Mouse (Mus musculus): ENCODE results near the gene Rangrf.
"Not testable (repeated sequence)": the region's sequence is repeated elsewhere in the genome, so short reads cannot be mapped to it uniquely, and the experiment has no call there.

The Rangrf gene

GRCm38 (mm10) chr11:68975601-68976000 lies 616 bp upstream of the Rangrf start:
- DNase-seq: no peak

- DNase-seq: no peak
Measured at GRCm38 (mm10) chr11:68974059-68974450, 930 bp downstream of the Rangrf start.

GRCm38 (mm10) chr11:68973250-68974058 lies 1.5 kb downstream of the Rangrf start:
- peak; percentile 87 to 91 for DNase-seq

GRCm38 (mm10) chr11:68970232-68970631 lies 4.8 kb downstream of the Rangrf start:
- peak; percentile 54 to 69 for DNase-seq

- DNase-seq: no peak
Measured at GRCm38 (mm10) chr11:68968752-68969151, 6.2 kb downstream of the Rangrf start.

- DNase-seq: peak; percentile 94 to 95
Measured at GRCm38 (mm10) chr11:68967337-68968282, 7.4 kb downstream of the Rangrf start, which contains the start of gene Slc25a35. Gene Slc25a35 (plus strand): TSS chr11:68968131.

- DNase-seq: no peak
Measured at GRCm38 (mm10) chr11:68966554-68966953, 8.4 kb downstream of the Rangrf start.

GRCm38 (mm10) chr11:68965845-68966244 lies 9.1 kb downstream of the Rangrf start:
- DNase-seq: peak; percentile 43 to 72

- no peak for DNase-seq
Measured at GRCm38 (mm10) chr11:68965050-68965449, 9.9 kb downstream of the Rangrf start.

GRCm38 (mm10) chr11:68963405-68963804 lies 11.6 kb downstream of the Rangrf start:
- no peak for DNase-seq

- DNase-seq: not testable (repeated sequence)
Measured at GRCm38 (mm10) chr11:68962159-68962558, 12.8 kb downstream of the Rangrf start.

GRCm38 (mm10) chr11:68961596-68961995 lies 13.4 kb downstream of the Rangrf start:
- DNase-seq: no peak

- no peak for DNase-seq
Measured at GRCm38 (mm10) chr11:68957971-68958370, 17.0 kb downstream of the Rangrf start.

- peak in 1 of 2 experiments; percentile 56 for DNase-seq
Measured at GRCm38 (mm10) chr11:68957308-68957707, 17.7 kb downstream of the Rangrf start, which contains the start of gene Arhgef15. Gene Arhgef15 (minus strand): TSS chr11:68957480.

- DNase-seq: peak; percentile 42 to 58
Measured at GRCm38 (mm10) chr11:68956697-68957096, 18.3 kb downstream of the Rangrf start.

- peak in 1 of 2 experiments; percentile 65 for DNase-seq
Measured at GRCm38 (mm10) chr11:68956107-68956506, 18.9 kb downstream of the Rangrf start.

- no peak for DNase-seq
Measured at GRCm38 (mm10) chr11:68955473-68955872, 19.5 kb downstream of the Rangrf start.

GRCm38 (mm10) chr11:68954408-68954807 lies 20.6 kb downstream of the Rangrf start:
- DNase-seq: no peak

GRCm38 (mm10) chr11:68953903-68954302 lies 21.1 kb downstream of the Rangrf start:
- no peak for DNase-seq

GRCm38 (mm10) chr11:68947542-68947993 lies 27.4 kb downstream of the Rangrf start:
- DNase-seq: no peak

- no peak for DNase-seq
Measured at GRCm38 (mm10) chr11:68946806-68947440, 28.1 kb downstream of the Rangrf start.

GRCm38 (mm10) chr11:68946001-68946400 lies 29.0 kb downstream of the Rangrf start:
- no peak for DNase-seq

- no peak for DNase-seq
Measured at GRCm38 (mm10) chr11:68945245-68945644, 29.7 kb downstream of the Rangrf start.

Data from lung, adult 18-20 months (tissue).